Mouse (Mus musculus): ENCODE results near the gene Prelp. TPM values are rescaled to one million over a fixed set of nuclear protein-coding genes. Genes with fewer than 3 reads are reported as not detected.

The Prelp gene
- polyA plus RNA-seq, 1 experiment from 2014 or later: 1.1 TPM

DNA sequence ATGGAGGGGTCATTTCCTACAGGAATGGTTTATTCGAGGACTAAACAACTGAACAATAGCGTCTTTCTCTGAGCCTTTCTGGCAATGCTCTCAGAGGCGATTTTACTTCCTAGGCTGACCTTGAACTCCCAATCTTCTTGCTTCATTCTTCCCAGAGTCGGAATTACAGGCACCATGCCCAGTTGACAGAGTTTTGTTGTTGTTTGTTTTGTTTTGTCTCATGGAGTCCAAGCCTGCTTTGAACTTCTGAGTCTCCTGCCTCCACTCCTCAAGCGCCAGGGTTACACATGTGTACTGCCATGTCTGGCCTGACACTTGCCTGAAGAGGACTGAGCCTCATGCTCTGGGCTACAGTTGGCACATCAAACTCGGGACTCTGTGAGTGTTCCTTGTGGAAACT lies 8.2 kb downstream of the Prelp start:
- Histone ChIP-seq H3K27ac (ENCODE audit: low read depth, low read length) (no peak overlapping the region), H3K4me2 (no peak overlapping the region), H3K9me3 (replicated peaks; ENCODE audit: control insufficient read depth, low read length) (no peaks in the 10 kb centered on the region), H3K9ac (ENCODE audit: low read depth, low read length) (no peak overlapping the region), H3K4me1 (ENCODE audit: control insufficient read depth, insufficient read depth, low read length) (peaks cover 22% of the 10 kb centered on the region), H3K27me3 (ENCODE audit: control insufficient read depth, insufficient read depth, low read length) (peaks cover 9% of the 10 kb centered on the region), H3K36me3 (ENCODE audit: control insufficient read depth, insufficient read depth, low read length) (no peaks in the 10 kb centered on the region), H3K4me3 (ENCODE audit: low read depth, low read length) (no peak overlapping the region)
- no peak for ATAC-seq (replicated peaks; ENCODE audit: insufficient number of reproducible peaks, low FRiP score, low TSS enrichment)
- WGBS (ENCODE audit: insufficient replicate concordance): 72% methylated on average over 6 of the region's 6 CpGs

DNA sequence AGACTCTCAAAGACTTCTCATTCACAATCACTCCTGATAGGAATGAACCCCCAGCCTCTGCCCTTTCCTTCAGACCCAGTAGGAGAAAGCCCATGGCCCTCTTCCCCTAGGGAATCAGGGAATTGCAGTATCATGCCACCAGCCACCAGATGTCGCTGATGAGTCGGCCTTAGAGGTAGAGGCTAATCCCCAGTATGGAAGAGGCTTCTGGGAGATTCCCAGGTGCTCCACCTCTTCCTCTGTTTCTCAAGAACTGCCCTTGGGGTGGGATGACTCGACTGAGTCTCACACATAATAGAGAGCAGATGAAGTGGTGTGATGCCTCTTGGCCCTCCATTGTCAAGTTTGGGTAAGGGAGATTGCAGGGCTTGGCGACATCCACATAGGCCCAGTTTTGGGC lies 9.8 kb downstream of the Prelp start:
- Histone ChIP-seq H3K9ac (ENCODE audit: low read depth, low read length) (no peak overlapping the region), H3K27ac (ENCODE audit: low read depth, low read length) (no peak overlapping the region), H3K27me3 (ENCODE audit: control insufficient read depth, insufficient read depth, low read length) (peaks cover 13% of the 10 kb centered on the region), H3K36me3 (ENCODE audit: control insufficient read depth, insufficient read depth, low read length) (no peaks in the 10 kb centered on the region), H3K4me2 (no peak overlapping the region), H3K4me3 (ENCODE audit: low read depth, low read length) (no peak overlapping the region), H3K4me1 (ENCODE audit: control insufficient read depth, insufficient read depth, low read length) (peaks cover 19% of the 10 kb centered on the region), H3K9me3 (replicated peaks; ENCODE audit: control insufficient read depth, low read length) (no peaks in the 10 kb centered on the region)
- 27% methylated on average over 4 of the region's 4 CpGs for WGBS (ENCODE audit: insufficient replicate concordance)
- ATAC-seq (replicated peaks; ENCODE audit: insufficient number of reproducible peaks, low FRiP score, low TSS enrichment): no peak

DNA sequence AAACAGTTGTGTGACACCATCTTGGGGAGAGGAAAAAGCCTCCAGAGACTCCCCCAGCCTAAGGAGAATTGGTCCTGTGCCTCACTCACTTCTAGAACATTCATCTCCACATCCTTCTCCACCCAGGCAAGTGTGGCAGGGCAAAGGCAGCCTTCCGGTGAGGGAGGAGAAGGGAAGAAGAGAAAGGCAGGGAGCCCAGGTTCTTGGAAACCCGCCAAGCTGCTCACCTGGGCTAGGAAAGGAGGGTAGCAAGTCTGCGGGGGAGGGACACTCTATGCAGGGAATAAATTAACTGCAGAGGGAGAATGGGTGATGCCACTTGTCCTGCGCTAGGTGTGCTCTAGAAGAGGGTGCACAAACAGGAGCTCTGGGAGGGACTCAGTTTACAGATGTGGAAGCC lies 10.2 kb downstream of the Prelp start:
- Histone ChIP-seq H3K9me3 (replicated peaks; ENCODE audit: control insufficient read depth, low read length) (no peaks in the 10 kb centered on the region), H3K4me2 (no peak overlapping the region), H3K9ac (ENCODE audit: low read depth, low read length) (no peak overlapping the region), H3K27ac (ENCODE audit: low read depth, low read length) (no peak overlapping the region), H3K4me1 (ENCODE audit: control insufficient read depth, insufficient read depth, low read length) (peaks cover 18% of the 10 kb centered on the region), H3K4me3 (ENCODE audit: low read depth, low read length) (no peak overlapping the region), H3K36me3 (ENCODE audit: control insufficient read depth, insufficient read depth, low read length) (no peaks in the 10 kb centered on the region), H3K27me3 (ENCODE audit: control insufficient read depth, insufficient read depth, low read length) (peaks cover 15% of the 10 kb centered on the region)
- 52% methylated on average over 4 of the region's 4 CpGs for whole genome bisulfite sequencing (ENCODE audit: insufficient replicate concordance)
- no peak for ATAC-seq (replicated peaks; ENCODE audit: insufficient number of reproducible peaks, low FRiP score, low TSS enrichment)

DNA sequence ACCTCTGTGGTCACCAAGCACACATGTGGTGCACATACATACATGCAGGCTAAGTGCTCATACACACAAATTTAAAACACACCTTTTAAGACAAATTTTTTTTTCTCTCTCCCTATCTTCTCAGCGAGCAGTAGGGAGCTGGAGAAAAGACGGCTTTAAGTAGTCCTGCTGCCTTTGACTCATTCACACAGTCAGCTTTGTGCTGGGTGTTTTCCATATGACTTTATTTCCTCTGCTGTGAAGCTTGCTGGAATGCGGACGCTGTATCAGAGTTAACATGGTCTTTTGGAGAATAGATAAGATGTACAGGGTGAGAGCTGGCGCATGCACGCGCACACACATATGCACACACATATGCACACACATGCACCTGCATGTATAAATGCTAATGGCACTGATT lies 11.1 kb downstream of the Prelp start:
- H3K27ac ChIP-seq (ENCODE audit: low read depth, low read length): no peak overlapping the region
- peaks cover 17% of the 10 kb centered on the region for H3K27me3 ChIP-seq (ENCODE audit: control insufficient read depth, insufficient read depth, low read length)
- no peaks in the 10 kb centered on the region for H3K9me3 ChIP-seq (replicated peaks; ENCODE audit: control insufficient read depth, low read length)
- no peak overlapping the region for H3K4me2 ChIP-seq
- H3K9ac ChIP-seq (ENCODE audit: low read depth, low read length): no peak overlapping the region
- no peak for ATAC-seq (replicated peaks; ENCODE audit: insufficient number of reproducible peaks, low FRiP score, low TSS enrichment)
- H3K4me1 ChIP-seq (ENCODE audit: control insufficient read depth, insufficient read depth, low read length): peaks cover 13% of the 10 kb centered on the region
- no peaks in the 10 kb centered on the region for H3K36me3 ChIP-seq (ENCODE audit: control insufficient read depth, insufficient read depth, low read length)
- 59% methylated on average over 7 of the region's 7 CpGs for WGBS (ENCODE audit: insufficient replicate concordance)
- no peak overlapping the region for H3K4me3 ChIP-seq (ENCODE audit: low read depth, low read length)

DNA sequence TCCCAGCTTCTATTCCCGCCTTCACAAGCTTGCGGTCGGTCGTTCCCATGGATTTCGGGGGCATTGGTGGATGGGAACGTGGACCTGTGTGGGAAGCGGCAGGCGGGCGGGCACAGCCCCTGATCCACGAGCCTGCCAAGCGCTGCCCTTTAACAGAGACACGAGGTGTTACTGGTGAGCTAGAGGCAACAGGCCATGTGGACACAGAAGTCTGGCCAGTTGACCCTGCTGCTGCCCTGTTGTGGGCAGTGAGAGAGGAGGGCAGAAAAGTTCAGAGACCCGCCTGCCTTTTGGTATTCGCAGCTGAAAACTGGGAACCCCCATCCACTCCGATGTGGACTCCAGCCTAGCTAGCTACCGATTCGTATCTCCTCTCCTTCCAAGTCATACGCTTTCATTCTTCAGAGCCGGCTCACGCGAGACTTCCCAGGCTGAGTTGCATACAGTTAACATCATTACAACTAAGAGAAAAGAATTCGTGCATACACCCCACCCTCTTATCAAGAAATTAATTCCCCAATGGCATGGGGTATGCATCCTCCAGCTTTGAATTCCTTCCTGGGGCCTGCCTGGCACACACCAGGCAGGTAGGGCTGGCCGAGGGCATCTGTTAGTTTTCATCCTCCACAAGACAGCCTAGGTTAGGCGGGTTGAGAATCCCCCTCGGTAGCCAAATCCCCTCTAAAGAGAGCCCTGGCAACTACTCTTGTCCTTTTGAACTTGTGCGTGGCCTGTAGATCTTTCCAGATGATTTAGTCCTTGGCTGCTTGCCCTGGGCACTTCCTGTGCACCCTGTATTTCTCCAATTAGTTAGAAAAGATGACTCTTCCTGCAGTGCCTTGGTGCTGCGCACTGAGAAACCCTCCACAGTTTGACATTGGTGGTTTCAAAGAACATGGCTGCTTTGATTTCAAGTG lies 12.3 kb downstream of the Prelp start:
- Histone ChIP-seq H3K36me3 (ENCODE audit: control insufficient read depth, insufficient read depth, low read length) (no peaks in the 10 kb centered on the region), H3K9ac (ENCODE audit: low read depth, low read length) (peak overlapping the region; percentile 73), H3K4me3 (ENCODE audit: low read depth, low read length) (peak overlapping the region; percentile 45), H3K4me1 (ENCODE audit: control insufficient read depth, insufficient read depth, low read length) (peaks cover 13% of the 10 kb centered on the region), H3K4me2 (peak overlapping the region; percentile 84), H3K27ac (ENCODE audit: low read depth, low read length) (no peak overlapping the region), H3K27me3 (ENCODE audit: control insufficient read depth, insufficient read depth, low read length) (peaks cover 17% of the 10 kb centered on the region), H3K9me3 (replicated peaks; ENCODE audit: control insufficient read depth, low read length) (no peaks in the 10 kb centered on the region)
- 12% methylated on average over 27 of the region's 27 CpGs for WGBS (ENCODE audit: insufficient replicate concordance)
- ATAC-seq (replicated peaks; ENCODE audit: insufficient number of reproducible peaks, low FRiP score, low TSS enrichment): peak; percentile 9; the same call in 1 of the 2 replicates

DNA sequence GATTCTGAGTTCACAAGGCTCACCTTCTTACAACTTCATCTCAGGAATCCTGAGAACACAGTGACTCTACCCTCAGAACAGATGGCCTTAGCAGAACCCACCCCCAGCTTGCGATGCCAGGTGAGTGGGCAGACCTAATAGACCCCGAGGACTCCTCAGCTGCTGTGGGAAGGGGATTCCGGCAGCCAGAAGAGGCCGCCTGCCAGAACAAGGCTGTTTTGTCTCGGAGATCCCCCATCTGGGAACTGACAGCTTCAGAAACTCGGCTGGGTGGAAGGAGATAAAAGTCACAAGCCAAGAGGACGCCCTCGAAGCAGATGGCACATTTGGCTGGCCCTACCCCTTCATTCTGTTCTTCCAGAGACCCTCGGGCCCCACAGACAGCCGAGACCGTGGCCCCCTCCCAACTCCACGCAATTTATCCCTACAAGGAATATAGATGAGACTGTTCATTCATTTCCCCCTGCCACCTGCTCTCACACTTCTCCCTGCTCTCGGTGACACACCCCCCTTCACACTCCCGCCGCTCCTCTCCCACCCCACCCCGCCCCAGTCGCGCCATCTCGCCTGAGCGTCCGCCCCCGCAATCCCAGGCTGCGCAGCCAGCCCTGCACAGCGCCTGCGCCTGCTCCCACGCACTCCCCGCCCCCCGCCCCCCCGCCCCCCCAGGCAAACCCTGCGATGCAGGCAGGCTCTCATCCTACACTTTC lies 13.1 kb downstream of the Prelp start, which contains the start of gene Optc:
Gene Optc, minus strand, starts transcription at position 51 of the 710 bp plus-strand sequence.
- Histone ChIP-seq H3K27ac (ENCODE audit: low read depth, low read length) (no peak within 1 kb of the TSS), H3K4me2 (peak within 1 kb of the TSS; percentile 84), H3K36me3 (ENCODE audit: control insufficient read depth, insufficient read depth, low read length) (no peaks in the 10 kb centered on the region), H3K9ac (ENCODE audit: low read depth, low read length) (peak within 1 kb of the TSS; percentile 73), H3K27me3 (ENCODE audit: control insufficient read depth, insufficient read depth, low read length) (peaks cover 17% of the 10 kb centered on the region), H3K4me1 (ENCODE audit: control insufficient read depth, insufficient read depth, low read length) (peaks cover 13% of the 10 kb centered on the region), H3K9me3 (replicated peaks; ENCODE audit: control insufficient read depth, low read length) (no peaks in the 10 kb centered on the region), H3K4me3 (ENCODE audit: low read depth, low read length) (peak within 1 kb of the TSS; percentile 45)
- ATAC-seq (replicated peaks; ENCODE audit: insufficient number of reproducible peaks, low FRiP score, low TSS enrichment): peak; percentile 37; the same call in 1 of the 2 replicates
- WGBS (ENCODE audit: insufficient replicate concordance): 4% methylated on average over 30 of the region's 30 CpGs

DNA sequence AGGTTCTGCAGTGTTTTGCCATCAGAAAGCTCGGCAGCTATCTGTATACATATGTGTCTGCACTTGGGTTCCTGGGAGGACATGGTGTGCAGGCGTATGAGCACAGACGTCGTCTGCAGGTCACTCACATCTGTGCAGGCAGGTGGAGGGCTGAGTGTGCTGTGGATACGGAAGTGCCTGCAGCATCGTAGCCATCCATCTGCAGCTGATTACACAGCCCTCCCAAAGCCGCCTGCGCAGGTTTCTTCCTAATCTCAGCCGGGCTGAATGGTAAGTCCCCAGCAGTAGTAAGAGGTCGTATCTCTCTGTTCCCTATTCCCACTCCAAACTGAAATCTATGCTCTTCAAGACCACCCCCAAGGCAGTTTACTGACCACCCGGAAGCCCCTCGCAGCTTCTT lies 14.8 kb downstream of the Prelp start:
- no peak overlapping the region for H3K4me2 ChIP-seq
- H3K9ac ChIP-seq (ENCODE audit: low read depth, low read length): no peak overlapping the region
- peaks cover 13% of the 10 kb centered on the region for H3K4me1 ChIP-seq (ENCODE audit: control insufficient read depth, insufficient read depth, low read length)
- H3K27ac ChIP-seq (ENCODE audit: low read depth, low read length): no peak overlapping the region
- 48% methylated on average over 12 of the region's 12 CpGs for WGBS (ENCODE audit: insufficient replicate concordance)
- ATAC-seq (replicated peaks; ENCODE audit: insufficient number of reproducible peaks, low FRiP score, low TSS enrichment): no peak
- H3K4me3 ChIP-seq (ENCODE audit: low read depth, low read length): no peak overlapping the region
- H3K27me3 ChIP-seq (ENCODE audit: control insufficient read depth, insufficient read depth, low read length): peaks cover 17% of the 10 kb centered on the region
- H3K9me3 ChIP-seq (replicated peaks; ENCODE audit: control insufficient read depth, low read length): no peaks in the 10 kb centered on the region
- no peaks in the 10 kb centered on the region for H3K36me3 ChIP-seq (ENCODE audit: control insufficient read depth, insufficient read depth, low read length)

DNA sequence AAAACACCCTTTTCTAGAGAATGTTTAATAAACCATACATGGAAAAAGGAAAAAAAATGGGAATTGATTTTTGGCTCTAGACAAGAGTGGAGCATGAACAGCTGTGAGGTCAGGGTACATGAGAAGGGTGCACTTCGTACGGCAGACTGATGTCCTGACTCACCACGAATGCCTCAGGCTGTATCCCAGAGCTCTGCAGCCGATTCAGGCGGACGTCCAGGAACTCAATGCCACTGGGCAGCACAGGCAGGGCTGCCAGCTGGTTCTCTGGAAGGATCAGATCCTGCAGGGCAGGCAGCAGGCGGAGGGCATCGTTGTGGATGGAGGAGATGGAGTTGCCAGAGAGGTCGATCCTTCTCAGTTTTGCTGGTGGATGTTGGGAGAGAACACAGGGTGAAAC lies 20.4 kb downstream of the Prelp start:
- Histone ChIP-seq H3K27ac (ENCODE audit: low read depth, low read length) (no peak overlapping the region), H3K9me3 (replicated peaks; ENCODE audit: control insufficient read depth, low read length) (no peaks in the 10 kb centered on the region), H3K36me3 (ENCODE audit: control insufficient read depth, insufficient read depth, low read length) (no peaks in the 10 kb centered on the region), H3K9ac (ENCODE audit: low read depth, low read length) (no peak overlapping the region), H3K4me1 (ENCODE audit: control insufficient read depth, insufficient read depth, low read length) (peaks cover 8% of the 10 kb centered on the region; the same call in 1 of the 2 replicates), H3K4me3 (ENCODE audit: low read depth, low read length) (no peak overlapping the region), H3K27me3 (ENCODE audit: control insufficient read depth, insufficient read depth, low read length) (0 out of 2 replicates have a peak, but pooled peaks cover 2% of the 10 kb centered on the region), H3K4me2 (no peak overlapping the region)
- no peak for ATAC-seq (replicated peaks; ENCODE audit: insufficient number of reproducible peaks, low FRiP score, low TSS enrichment)
- 84% methylated on average over 9 of the region's 9 CpGs for WGBS (ENCODE audit: insufficient replicate concordance)

Measured in heart, embryonic 11.5 days (tissue).